Mouse (Mus musculus) liver, embryonic 15.5 days (tissue): Measurements from ENCODE around the gene Ube2q1. TPM values are rescaled to one million over a fixed set of nuclear protein-coding genes. Genes with fewer than 3 reads are reported as not detected.
A peak's percentile ranks its signal among the peaks of the same experiment; 100 is the strongest.

ENCODE experiments used
- ATAC-seq: fragments of 200-750 bp; cut with Nextera tagmentation; 2 replicates; pipeline ENCODE4 v1.8.0; 2017; ENCODE audit warnings: moderate number of reproducible peaks, mild to moderate bottlenecking, moderate library complexity; ENCODE audit not compliant: insufficient read depth
- H3K27ac ChIP-seq: fragments of 300-500 bp; sonication (generic); replicated peaks from 2 replicates; pipeline ENCODE4 v1.5.1; 2015; ENCODE audit warnings: mild to moderate bottlenecking, inconsistent platforms
- H3K27me3 ChIP-seq: fragments of 300-500 bp; sonication (generic); 2 replicates; pipeline ENCODE4 v1.6.1; 2015; ENCODE audit warnings: mild to moderate bottlenecking, inconsistent platforms
- H3K36me3 ChIP-seq: fragments of 300-500 bp; sonication (generic); replicated peaks from 2 replicates; pipeline ENCODE4 v1.6.1; 2015; ENCODE audit warnings: moderate library complexity, mild to moderate bottlenecking, inconsistent platforms
- H3K4me1 ChIP-seq: fragments of 300-500 bp; sonication (generic); replicated peaks from 2 replicates; pipeline ENCODE4 v1.6.1; 2015; ENCODE audit warnings: inconsistent platforms
- H3K4me2 ChIP-seq: fragments of 300-500 bp; sonication (generic); 2 replicates; pipeline ENCODE4 v1.6.1; 2015; ENCODE audit warnings: moderate library complexity, mild to moderate bottlenecking, inconsistent platforms
- H3K4me3 ChIP-seq: fragments of 300-500 bp; sonication (generic); replicated peaks from 2 replicates; pipeline ENCODE4 v1.5.1; 2015; ENCODE audit warnings: mild to moderate bottlenecking, inconsistent platforms
- H3K9ac ChIP-seq: fragments of 300-500 bp; sonication (generic); 2 replicates; pipeline ENCODE4 v1.6.1; 2015; ENCODE audit warnings: moderate library complexity, mild to moderate bottlenecking, inconsistent platforms
- H3K9me3 ChIP-seq: fragments of 300-500 bp; sonication (generic); replicated peaks from 2 replicates; pipeline ENCODE4 v1.6.1; 2016; ENCODE audit warnings: inconsistent platforms
- WGBS: fragments of 180-500 bp; shearing (Covaris S2); methylation state at CpG from one replicate; pipeline ENCODE4 v1.1.7; 2015; ENCODE audit warnings: mixed read lengths; ENCODE audit not compliant: insufficient replicate concordance; 5-methylcytosine and 5-hydroxymethylcytosine counted together
- polyA plus RNA-seq: library from polyadenylated mRNA; unstranded; fragments of >200 nt; fragmentation: Nextera tagmentation; extraction: Ambion mirVana; gene quantifications from 2 replicates; pipeline ENCODE4 v1.2.1, GENCODE M21; 2015

Gene Ube2q1
- polyA plus RNA-seq, 1 experiment from 2014 or later: 3.5 TPM

DNA sequence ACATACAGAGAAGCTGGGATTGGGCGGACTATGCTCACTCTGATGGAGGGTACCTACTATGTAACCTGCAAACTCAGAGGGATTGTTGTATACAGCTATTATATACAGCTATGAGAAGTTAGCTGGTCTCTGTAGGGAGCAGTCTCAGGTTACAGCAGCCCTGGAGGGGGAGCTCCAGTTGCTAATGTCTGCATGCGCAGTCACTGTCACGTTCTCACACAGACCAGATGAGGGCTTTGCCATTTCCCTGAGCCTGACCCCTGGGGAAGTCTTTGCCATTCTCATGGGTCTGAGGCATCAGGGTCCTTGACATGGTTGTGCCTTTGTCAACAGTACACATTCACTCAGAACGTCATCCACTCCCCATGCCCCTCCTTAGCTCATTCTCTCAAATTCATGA, 31.8 kb downstream of the Ube2q1 start:
- Histone ChIP-seq H3K27me3 (no peaks in the 10 kb centered on the region), H3K4me1 (peaks cover 33% of the 10 kb centered on the region), H3K4me2 (no peak overlapping the region), H3K9ac (no peak overlapping the region), H3K36me3 (no peaks in the 10 kb centered on the region), H3K27ac (no peak overlapping the region), H3K9me3 (no peaks in the 10 kb centered on the region), H3K4me3 (no peak overlapping the region)
- 65% methylated on average over 4 of the region's 4 CpGs for WGBS
- no peak for ATAC-seq

DNA sequence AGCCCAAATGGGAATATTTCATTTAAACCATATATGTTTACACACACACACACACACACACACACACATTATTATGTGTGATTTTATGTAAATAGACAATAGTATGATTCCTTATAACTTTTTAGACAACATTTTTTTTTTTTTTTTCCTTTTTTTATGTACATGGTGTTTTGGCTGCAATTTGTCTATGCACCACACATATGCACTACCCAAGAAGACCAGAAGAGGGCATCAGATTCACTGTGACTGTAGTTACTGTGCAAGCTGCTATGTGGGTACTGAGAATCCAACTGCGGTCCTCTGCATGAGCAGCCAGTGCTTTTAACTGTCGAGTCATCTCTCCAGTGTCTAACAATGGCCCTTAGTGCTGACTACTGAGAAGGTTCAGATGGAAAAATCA, 33.3 kb downstream of the Ube2q1 start:
- peaks cover 27% of the 10 kb centered on the region for H3K4me1 ChIP-seq

DNA sequence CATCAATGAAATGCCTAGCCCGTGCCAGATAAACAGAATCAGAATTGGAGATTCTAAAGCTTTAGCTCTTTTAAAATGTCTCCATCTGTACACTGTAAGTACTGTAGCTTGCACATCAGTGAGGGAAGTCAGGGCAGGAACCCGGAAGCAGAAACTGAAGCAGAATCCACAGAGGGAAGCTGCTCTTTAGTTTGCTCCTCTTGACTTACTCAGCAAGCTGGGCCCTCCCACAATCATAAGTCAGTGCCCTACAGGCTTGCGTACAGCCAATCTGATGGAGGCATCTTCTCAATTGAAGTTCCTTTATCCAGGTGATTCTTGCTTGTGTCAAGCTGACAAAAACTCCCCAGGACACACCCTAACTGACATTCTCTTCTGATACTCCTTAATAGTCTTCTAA, 33.8 kb downstream of the Ube2q1 start:
- H3K9me3 ChIP-seq: no peaks in the 10 kb centered on the region
- peaks cover 2% of the 10 kb centered on the region; the same call in 1 of the 2 replicates for H3K27me3 ChIP-seq
- no peak overlapping the region for H3K4me3 ChIP-seq
- H3K36me3 ChIP-seq: no peaks in the 10 kb centered on the region
- H3K9ac ChIP-seq: no peak overlapping the region
- ATAC-seq: no peak
- peak overlapping the region; percentile 97 for H3K27ac ChIP-seq
- 82% methylated on average over 3 of the region's 3 CpGs for WGBS
- no peak overlapping the region for H3K4me2 ChIP-seq
- H3K4me1 ChIP-seq: peaks cover 27% of the 10 kb centered on the region

More for the DNA sequence above, 33.3 kb downstream of the Ube2q1 start:
- Histone ChIP-seq H3K9me3 (no peaks in the 10 kb centered on the region), H3K4me3 (no peak overlapping the region), H3K9ac (no peak overlapping the region), H3K36me3 (no peaks in the 10 kb centered on the region), H3K27me3 (no peaks in the 10 kb centered on the region), H3K27ac (peak overlapping the region; percentile 97), H3K4me2 (no peak overlapping the region)
- no peak for ATAC-seq
- WGBS: 84% methylated on average over 2 of the region's 2 CpGs

DNA sequence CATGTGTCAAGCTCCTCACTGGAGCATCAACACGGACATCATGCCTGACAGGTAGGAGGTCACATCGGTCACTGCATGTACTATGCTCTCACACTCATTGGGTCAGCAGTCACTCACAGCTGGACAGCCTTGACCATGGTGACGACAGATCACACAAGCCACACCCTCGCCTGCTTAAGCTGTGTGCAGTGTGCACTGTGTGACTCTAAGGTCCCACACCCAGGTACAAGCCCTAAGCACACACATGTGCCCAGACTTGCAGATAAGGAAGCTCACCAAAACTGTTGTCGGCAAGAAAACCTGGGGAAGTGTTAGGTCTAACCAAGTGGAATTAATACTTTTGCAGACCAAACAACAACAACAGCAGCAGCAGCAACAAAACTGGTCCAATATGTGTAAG, 34.5 kb downstream of the Ube2q1 start:
- Histone ChIP-seq H3K4me3 (peak overlapping the region; percentile 45), H3K9ac (peak overlapping the region; percentile 55), H3K4me2 (peak overlapping the region; percentile 71), H3K27ac (peak overlapping the region; percentile 97), H3K36me3 (no peaks in the 10 kb centered on the region), H3K27me3 (peaks cover 9% of the 10 kb centered on the region), H3K9me3 (no peaks in the 10 kb centered on the region), H3K4me1 (peaks cover 27% of the 10 kb centered on the region)
- ATAC-seq: peak; percentile 88
- 36% methylated on average over 5 of the region's 5 CpGs for WGBS

DNA sequence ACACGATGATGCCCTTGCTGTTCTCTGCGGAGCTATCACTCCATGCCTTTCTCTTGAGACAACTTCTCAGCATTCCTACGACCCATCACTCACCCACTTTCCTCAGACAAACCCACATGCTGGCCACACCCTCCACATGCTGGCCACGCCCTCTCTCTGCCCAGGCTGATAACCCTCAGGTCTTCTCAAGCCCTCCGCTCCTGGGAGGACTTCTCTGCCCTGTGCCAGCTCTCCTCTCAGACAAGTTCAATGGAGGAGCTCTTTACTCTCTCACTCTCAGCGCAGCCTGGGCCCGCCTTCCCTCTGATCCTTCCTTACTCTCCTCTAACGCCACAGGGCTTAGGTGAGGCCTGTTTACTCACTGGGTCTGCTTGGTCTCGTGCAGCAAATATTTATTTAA, 35.2 kb downstream of the Ube2q1 start:
- Histone ChIP-seq H3K36me3 (no peaks in the 10 kb centered on the region), H3K9ac (peak overlapping the region; percentile 55), H3K27me3 (peaks cover 16% of the 10 kb centered on the region), H3K4me3 (peak overlapping the region; percentile 45), H3K9me3 (no peaks in the 10 kb centered on the region), H3K4me1 (peaks cover 27% of the 10 kb centered on the region), H3K4me2 (peak overlapping the region; percentile 71), H3K27ac (peak overlapping the region; percentile 97)
- ATAC-seq: peak; percentile 92
- WGBS: 29% methylated on average over 9 of the region's 9 CpGs

DNA sequence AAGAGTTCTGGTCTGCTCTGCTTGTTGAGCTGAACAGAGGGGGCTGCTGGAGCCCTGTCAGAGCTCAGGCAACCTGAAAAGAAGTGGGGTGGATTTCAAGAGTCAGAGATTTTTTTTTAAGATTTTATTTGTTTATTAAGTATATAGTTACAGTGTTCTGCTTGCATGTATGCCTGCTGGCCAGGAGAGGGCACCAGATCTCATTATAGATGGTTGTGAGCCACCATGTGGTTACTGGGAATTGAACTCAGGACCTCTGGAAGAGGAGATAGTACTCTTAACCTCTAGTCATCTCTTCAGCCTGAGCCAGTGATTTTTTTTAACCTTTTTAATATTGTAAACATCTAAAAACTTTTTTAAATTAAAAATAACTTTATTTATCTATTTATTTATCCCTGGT, 37.4 kb downstream of the Ube2q1 start:
- Histone ChIP-seq H3K36me3 (no peaks in the 10 kb centered on the region), H3K4me1 (peaks cover 27% of the 10 kb centered on the region), H3K9ac (no peak overlapping the region), H3K27me3 (peaks cover 17% of the 10 kb centered on the region), H3K4me2 (no peak overlapping the region), H3K27ac (no peak overlapping the region), H3K9me3 (no peaks in the 10 kb centered on the region), H3K4me3 (no peak overlapping the region)
- ATAC-seq: no peak

DNA sequence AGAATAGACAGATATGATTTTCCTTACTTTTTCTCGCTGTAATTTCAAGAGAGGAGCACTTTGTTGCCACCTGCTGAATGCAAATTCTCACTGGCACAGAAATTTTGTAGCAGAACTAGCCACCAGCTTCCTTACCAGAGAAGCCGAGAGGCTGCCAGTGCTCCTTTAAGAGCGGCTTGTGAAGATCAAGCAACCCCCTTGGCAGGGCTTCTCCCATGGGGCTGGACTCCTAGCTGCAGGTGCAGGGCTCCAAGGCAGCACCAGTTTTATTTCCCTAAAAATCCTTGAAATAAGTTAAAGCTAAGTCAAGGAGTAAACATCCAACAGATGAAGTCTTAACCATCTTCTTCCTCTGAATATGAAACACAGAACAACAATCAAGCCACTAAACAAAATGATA, 38.8 kb downstream of the Ube2q1 start:
- H3K4me2 ChIP-seq: no peak overlapping the region
- H3K27ac ChIP-seq: no peak overlapping the region
- 60% methylated on average over 3 of the region's 3 CpGs for WGBS
- H3K9me3 ChIP-seq: no peaks in the 10 kb centered on the region
- no peak for ATAC-seq
- peaks cover 23% of the 10 kb centered on the region for H3K4me1 ChIP-seq
- peaks cover 23% of the 10 kb centered on the region for H3K27me3 ChIP-seq
- H3K9ac ChIP-seq: no peak overlapping the region
- no peaks in the 10 kb centered on the region for H3K36me3 ChIP-seq
- H3K4me3 ChIP-seq: no peak overlapping the region

DNA sequence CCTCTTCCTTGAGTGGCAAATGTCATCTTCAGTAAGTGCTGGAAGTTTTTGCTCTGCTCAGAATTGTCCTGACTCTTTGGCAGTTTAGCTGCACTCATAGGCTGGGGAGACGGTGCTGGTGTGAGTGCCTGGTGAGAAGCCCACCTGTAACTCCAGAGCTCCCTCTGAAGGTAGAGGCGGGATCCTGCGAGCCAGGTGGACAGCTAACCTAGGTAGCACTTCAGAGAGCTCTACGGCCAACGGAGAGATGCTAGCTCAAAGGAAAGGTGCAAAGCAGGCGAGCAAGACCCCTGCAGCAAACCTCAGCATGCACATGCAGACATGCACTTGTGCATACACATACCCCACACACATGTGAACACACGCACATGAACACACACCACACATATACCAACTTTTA, 40.6 kb downstream of the Ube2q1 start:
- H3K4me1 ChIP-seq: peaks cover 5% of the 10 kb centered on the region
- H3K9ac ChIP-seq: no peak overlapping the region
- no peak overlapping the region for H3K4me2 ChIP-seq
- H3K27ac ChIP-seq: no peak overlapping the region
- ATAC-seq: no peak
- H3K4me3 ChIP-seq: no peak overlapping the region
- WGBS: 62% methylated on average over 7 of the region's 7 CpGs
- no peaks in the 10 kb centered on the region for H3K36me3 ChIP-seq
- H3K27me3 ChIP-seq: peaks cover 30% of the 10 kb centered on the region
- H3K9me3 ChIP-seq: no peaks in the 10 kb centered on the region

DNA sequence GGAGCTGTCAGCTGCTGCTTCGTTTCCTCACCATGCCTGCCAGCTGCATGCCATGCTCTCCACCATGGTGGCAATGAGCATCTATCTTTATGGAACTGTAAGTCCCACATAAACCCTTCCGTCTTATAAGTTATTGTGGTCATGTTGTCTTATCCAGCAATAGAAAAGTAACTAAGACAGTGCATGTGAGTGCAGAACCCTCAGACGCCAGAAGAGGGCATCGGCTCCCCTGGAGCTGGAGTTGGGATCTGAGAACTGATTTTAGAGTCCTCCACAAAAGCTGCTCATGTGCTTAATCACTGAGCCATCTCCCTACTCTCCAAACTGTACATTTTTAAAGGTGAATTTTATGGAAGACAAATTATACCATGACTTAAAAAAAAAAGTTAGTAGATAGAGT, 43.6 kb downstream of the Ube2q1 start:
- no peak overlapping the region for H3K4me3 ChIP-seq
- WGBS: 40% methylated on average over 4 of the region's 4 CpGs
- no peak overlapping the region for H3K4me2 ChIP-seq
- H3K9ac ChIP-seq: no peak overlapping the region
- ATAC-seq: no peak
- H3K27me3 ChIP-seq: peaks cover 41% of the 10 kb centered on the region
- H3K9me3 ChIP-seq: no peaks in the 10 kb centered on the region
- peaks cover 24% of the 10 kb centered on the region for H3K4me1 ChIP-seq
- H3K27ac ChIP-seq: no peak overlapping the region
- no peaks in the 10 kb centered on the region for H3K36me3 ChIP-seq

DNA sequence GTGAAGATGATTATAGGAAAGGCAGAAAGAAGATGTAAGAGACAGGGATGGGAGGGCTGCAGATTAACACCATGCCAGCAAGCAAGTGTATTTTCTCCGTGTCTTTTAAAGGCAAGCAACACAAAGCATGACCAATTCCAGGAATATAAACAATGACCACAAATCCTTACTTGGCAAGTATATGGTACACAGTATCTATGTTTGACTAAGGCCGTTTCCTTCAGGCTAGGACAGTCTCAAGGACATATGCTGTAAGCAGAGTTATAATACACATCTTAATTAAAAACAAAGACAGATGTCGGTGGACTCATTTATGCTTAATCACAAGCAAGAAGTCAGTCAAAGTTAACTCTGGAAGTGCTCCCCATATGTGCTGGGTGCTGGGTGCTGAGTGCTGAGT, 45.2 kb downstream of the Ube2q1 start:
- no peak overlapping the region for H3K4me2 ChIP-seq
- peaks cover 25% of the 10 kb centered on the region for H3K4me1 ChIP-seq
- no peaks in the 10 kb centered on the region for H3K9me3 ChIP-seq
- WGBS: 66% methylated on average over 3 of the region's 3 CpGs
- no peak overlapping the region for H3K4me3 ChIP-seq
- peaks cover 27% of the 10 kb centered on the region for H3K27me3 ChIP-seq
- no peak overlapping the region for H3K9ac ChIP-seq
- H3K36me3 ChIP-seq: no peaks in the 10 kb centered on the region
- no peak overlapping the region for H3K27ac ChIP-seq
- ATAC-seq: no peak

DNA sequence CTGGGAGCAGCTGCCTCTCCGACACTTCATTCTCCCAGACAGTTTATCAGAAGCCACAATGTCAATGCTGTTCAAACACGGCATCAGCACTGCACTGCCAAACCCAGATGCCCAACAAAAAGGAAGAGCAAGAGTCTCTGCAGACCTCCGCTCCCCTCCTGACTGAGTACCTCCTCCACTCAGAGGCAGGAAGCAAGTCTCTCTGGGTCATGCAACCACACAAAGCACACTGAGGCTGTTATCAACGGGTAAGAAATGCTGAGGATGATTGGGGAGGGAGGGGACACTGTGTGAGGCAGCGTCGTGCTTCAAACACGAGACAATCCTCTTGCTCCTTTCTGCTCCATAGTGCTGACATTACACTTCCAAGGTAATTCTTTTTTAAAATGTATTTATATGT, 46.5 kb downstream of the Ube2q1 start:
- H3K27ac ChIP-seq: no peak overlapping the region
- peaks cover 25% of the 10 kb centered on the region for H3K27me3 ChIP-seq
- H3K9me3 ChIP-seq: no peaks in the 10 kb centered on the region
- no peak overlapping the region for H3K4me3 ChIP-seq
- ATAC-seq: no peak
- peak overlapping the region; percentile 4; the same call in 1 of the 2 replicates for H3K4me2 ChIP-seq
- WGBS: 9% methylated on average over 7 of the region's 7 CpGs
- H3K9ac ChIP-seq: no peak overlapping the region
- peaks cover 27% of the 10 kb centered on the region for H3K4me1 ChIP-seq
- no peaks in the 10 kb centered on the region for H3K36me3 ChIP-seq

DNA sequence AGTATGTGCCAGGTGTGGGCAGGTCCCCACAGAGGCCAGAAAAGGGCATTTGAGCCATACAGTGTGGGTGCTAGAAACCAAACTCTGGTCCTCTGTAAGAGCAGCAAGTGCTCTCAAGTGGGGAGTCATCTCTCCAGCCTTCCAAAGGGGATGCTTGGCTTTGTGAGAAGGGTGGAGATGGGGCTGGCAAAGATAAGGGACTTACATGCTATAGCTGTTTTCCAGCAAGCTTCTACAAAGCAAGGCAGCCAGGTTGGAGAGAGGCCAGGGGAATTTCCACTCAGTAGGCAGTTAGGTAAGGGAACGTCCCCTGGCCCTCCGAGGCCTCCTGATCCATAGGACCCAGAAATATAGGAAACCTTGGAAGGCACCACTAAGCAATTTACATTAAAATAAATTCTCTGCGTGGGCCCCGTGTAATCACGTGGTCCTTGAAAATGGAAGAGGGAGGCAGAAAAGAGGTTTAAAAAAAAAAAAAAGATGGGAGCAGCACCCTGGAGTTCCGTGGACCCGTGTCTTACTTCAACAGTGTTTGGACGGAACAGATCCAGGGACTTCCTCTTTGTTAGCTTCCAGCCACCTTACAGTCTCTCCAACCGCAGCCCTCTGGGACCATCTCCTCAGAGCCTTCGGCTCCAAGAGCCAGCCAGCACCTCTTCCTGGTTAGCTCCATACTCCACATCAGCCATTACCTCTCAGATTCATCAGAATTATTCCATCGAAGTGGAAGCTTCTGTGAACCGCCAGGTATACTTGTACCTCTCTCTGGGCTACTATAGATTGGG, 47.1 kb downstream of the Ube2q1 start:
- H3K4me1 ChIP-seq: peaks cover 27% of the 10 kb centered on the region
- H3K9ac ChIP-seq: no peak overlapping the region
- no peak overlapping the region for H3K27ac ChIP-seq
- no peak; the same call in 1 of the 2 replicates for ATAC-seq
- peaks cover 25% of the 10 kb centered on the region for H3K27me3 ChIP-seq
- no peaks in the 10 kb centered on the region for H3K9me3 ChIP-seq
- H3K4me2 ChIP-seq: peak overlapping the region; percentile 35
- H3K36me3 ChIP-seq: no peaks in the 10 kb centered on the region
- H3K4me3 ChIP-seq: no peak overlapping the region
- 59% methylated on average over 12 of the region's 12 CpGs for WGBS
